Mouse (Mus musculus): ENCODE measurements around the gene Rap2c. TPM values are rescaled to one million over a fixed set of nuclear protein-coding genes. Genes with fewer than 3 reads are reported as not detected.

Rap2c gene
- total and polyA plus RNA-seq, 2 experiments = 3.6 to 16.3 TPM

GRCm38 (mm10) chrX:51058741-51059140, 40.9 kb upstream of the Rap2c start:
- 40% methylated on average over 4 of the region's 4 CpGs for WGBS
- no peaks in the 10 kb centered on the region for H3K36me3 ChIP-seq (ENCODE audit: control insufficient read depth, insufficient read depth, low read length)
- H3K9ac ChIP-seq (ENCODE audit: low read depth, low read length) = no peak overlapping the region
- no peaks in the 10 kb centered on the region for H3K79me2 ChIP-seq (ENCODE audit: control insufficient read depth, insufficient read depth, low read length)
- H3K4me1 ChIP-seq (ENCODE audit: control insufficient read depth, insufficient read depth, low read length) = peaks cover 13% of the 10 kb centered on the region
- peak; percentile 85 for DNase-seq (ENCODE audit: extremely low read depth, low read depth, low spot score)
- no peaks in the 10 kb centered on the region for H3K27me3 ChIP-seq (ENCODE audit: control insufficient read depth, insufficient read depth, low read length)
- no peak overlapping the region; the same call in 1 of the 2 replicates for H3K27ac ChIP-seq (replicated peaks; ENCODE audit: insufficient read depth, low read depth, low read length)
- TF ChIP-seq POLR2A (IDR thresholded peaks at IDR 0.05; ENCODE audit: extremely low read depth, insufficient read depth, low read length) (no peak), CTCF (IDR thresholded peaks at IDR 0.05; ENCODE audit: low read depth, low read length) (no peak)
- H3K4me3 ChIP-seq (ENCODE audit: insufficient read depth, low read depth, low read length) = no peak overlapping the region

DNA sequence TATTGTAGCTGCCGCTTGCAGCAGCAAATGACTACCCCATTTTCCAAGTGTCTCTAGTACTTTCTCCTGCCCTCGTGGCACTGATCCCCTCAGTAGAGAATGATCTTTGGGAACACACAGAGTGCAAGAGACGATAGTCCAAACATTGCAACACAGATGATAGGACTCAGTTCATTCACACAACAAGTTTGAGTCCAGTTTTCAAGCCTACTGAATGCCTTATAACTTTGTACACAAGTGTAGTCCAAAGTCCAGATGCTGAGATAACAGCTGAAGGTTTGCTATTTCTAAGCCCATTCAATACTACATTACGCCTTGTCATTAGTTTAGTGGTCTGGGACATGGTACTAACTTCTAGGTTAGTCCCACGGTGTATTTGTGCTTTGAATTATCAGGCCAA, 40.5 kb upstream of the Rap2c start:
- H3K4me1 ChIP-seq (ENCODE audit: control insufficient read depth, insufficient read depth, low read length) = peaks cover 13% of the 10 kb centered on the region
- TF ChIP-seq POLR2A (IDR thresholded peaks at IDR 0.05; ENCODE audit: extremely low read depth, insufficient read depth, low read length) = no peak
- no peak for TF ChIP-seq CTCF (IDR thresholded peaks at IDR 0.05; ENCODE audit: low read depth, low read length)
- H3K27ac ChIP-seq (replicated peaks; ENCODE audit: insufficient read depth, low read depth, low read length) = peak overlapping the region; percentile 8
- no peak overlapping the region for H3K4me3 ChIP-seq (ENCODE audit: insufficient read depth, low read depth, low read length)
- peak; percentile 92 for DNase-seq (ENCODE audit: extremely low read depth, low read depth, low spot score)
- H3K27me3 ChIP-seq (ENCODE audit: control insufficient read depth, insufficient read depth, low read length) = no peaks in the 10 kb centered on the region
- 29% methylated on average over 5 of the region's 5 CpGs for WGBS
- H3K9ac ChIP-seq (ENCODE audit: low read depth, low read length) = no peak overlapping the region
- H3K79me2 ChIP-seq (ENCODE audit: control insufficient read depth, insufficient read depth, low read length) = no peaks in the 10 kb centered on the region
- H3K36me3 ChIP-seq (ENCODE audit: control insufficient read depth, insufficient read depth, low read length) = no peaks in the 10 kb centered on the region

DNA sequence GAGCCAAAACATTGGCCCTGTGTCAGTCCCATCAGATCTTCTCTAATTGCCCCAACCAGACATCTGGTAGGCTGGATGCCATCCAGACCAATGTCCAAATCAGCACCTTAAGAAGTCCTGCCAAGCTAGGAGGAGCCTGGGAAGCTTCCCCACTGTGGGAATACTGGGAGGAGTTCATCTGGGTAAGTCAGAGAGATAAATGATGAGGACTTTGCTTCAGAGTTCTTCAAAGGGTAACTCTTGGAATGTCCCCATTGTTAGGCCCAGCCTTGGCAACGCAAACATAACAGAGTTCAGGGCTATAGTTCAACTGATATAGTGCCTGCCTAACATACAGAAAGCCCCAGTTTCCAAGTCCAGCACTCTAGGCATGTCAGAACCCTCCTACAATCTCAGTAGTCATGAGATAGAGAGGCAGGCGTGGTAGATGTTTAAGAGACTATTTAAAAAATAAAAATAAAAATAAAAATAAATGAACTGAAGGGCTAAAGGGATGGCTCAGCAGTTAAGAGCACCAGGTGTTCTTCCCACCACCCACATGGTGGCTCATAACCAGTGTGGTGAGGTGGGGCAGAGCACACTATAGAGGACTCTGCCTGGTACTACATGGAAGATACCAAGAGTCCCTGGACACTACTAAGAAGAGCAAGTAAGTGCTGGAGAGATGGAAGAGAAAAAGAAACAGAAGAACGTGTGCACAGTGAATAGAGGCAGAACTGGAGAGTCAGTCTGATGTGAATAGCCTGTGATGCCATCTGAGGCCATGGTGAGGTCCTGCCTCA, 34.1 kb upstream of the Rap2c start:
- H3K27ac ChIP-seq (replicated peaks; ENCODE audit: insufficient read depth, low read depth, low read length) = no peak overlapping the region
- peaks cover 3% of the 10 kb centered on the region for H3K4me1 ChIP-seq (ENCODE audit: control insufficient read depth, insufficient read depth, low read length)
- DNase-seq (ENCODE audit: extremely low read depth, low read depth, low spot score) = peak; percentile 68
- H3K27me3 ChIP-seq (ENCODE audit: control insufficient read depth, insufficient read depth, low read length) = no peaks in the 10 kb centered on the region
- H3K36me3 ChIP-seq (ENCODE audit: control insufficient read depth, insufficient read depth, low read length) = no peaks in the 10 kb centered on the region
- no peak overlapping the region for H3K9ac ChIP-seq (ENCODE audit: low read depth, low read length)
- H3K79me2 ChIP-seq (ENCODE audit: control insufficient read depth, insufficient read depth, low read length) = no peaks in the 10 kb centered on the region
- TF ChIP-seq POLR2A (IDR thresholded peaks at IDR 0.05; ENCODE audit: extremely low read depth, insufficient read depth, low read length) (no peak), CTCF (IDR thresholded peaks at IDR 0.05; ENCODE audit: low read depth, low read length) (no peak)
- 67% methylated on average over 3 of the region's 3 CpGs for WGBS
- no peak overlapping the region for H3K4me3 ChIP-seq (ENCODE audit: insufficient read depth, low read depth, low read length)

DNA sequence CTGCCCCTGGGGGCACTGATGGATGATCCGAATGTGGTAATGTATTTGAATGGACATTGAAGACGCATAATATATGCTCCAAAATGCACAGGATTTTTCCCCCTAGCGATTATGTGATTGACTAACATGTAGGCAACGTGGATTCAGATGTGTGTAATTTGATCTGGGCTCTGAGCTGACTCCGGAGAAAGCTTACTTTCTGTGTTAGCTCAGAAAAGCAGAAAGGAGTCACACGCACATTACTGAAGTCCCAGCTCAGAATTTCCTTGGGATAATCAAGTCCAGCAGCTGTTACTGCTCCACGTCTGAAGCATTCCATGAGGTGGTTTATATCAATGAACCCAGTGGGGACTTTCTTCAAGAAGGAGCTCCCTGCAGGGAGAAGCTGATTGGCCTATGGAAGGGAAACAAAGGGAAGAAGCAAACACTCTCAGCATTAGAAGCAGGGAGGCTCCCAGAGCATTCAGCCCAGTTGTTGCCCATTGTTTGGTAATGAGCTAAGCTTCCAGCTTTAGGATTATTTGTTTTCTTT, 17.9 kb upstream of the Rap2c start:
- no peaks in the 10 kb centered on the region for H3K36me3 ChIP-seq (ENCODE audit: control insufficient read depth, insufficient read depth, low read length)
- no peak for DNase-seq (ENCODE audit: extremely low read depth, low read depth, low spot score)
- H3K79me2 ChIP-seq (ENCODE audit: control insufficient read depth, insufficient read depth, low read length) = no peaks in the 10 kb centered on the region
- H3K4me1 ChIP-seq (ENCODE audit: control insufficient read depth, insufficient read depth, low read length) = no peaks in the 10 kb centered on the region
- H3K27ac ChIP-seq (replicated peaks; ENCODE audit: insufficient read depth, low read depth, low read length) = no peak overlapping the region
- TF ChIP-seq POLR2A (IDR thresholded peaks at IDR 0.05; ENCODE audit: extremely low read depth, insufficient read depth, low read length) (no peak), CTCF (IDR thresholded peaks at IDR 0.05; ENCODE audit: low read depth, low read length) (no peak)
- H3K9ac ChIP-seq (ENCODE audit: low read depth, low read length) = no peak overlapping the region
- H3K27me3 ChIP-seq (ENCODE audit: control insufficient read depth, insufficient read depth, low read length) = no peaks in the 10 kb centered on the region
- WGBS = 58% methylated on average over 7 of the region's 7 CpGs
- no peak overlapping the region for H3K4me3 ChIP-seq (ENCODE audit: insufficient read depth, low read depth, low read length)

GRCm38 (mm10) chrX:51019884-51020283, 2.1 kb upstream of the Rap2c start:
- DNase-seq (ENCODE audit: extremely low read depth, low read depth, low spot score) = peak; percentile 80
- TF ChIP-seq CTCF (IDR thresholded peaks at IDR 0.05; ENCODE audit: low read depth, low read length) (peak; percentile 78), POLR2A (IDR thresholded peaks at IDR 0.05; ENCODE audit: extremely low read depth, insufficient read depth, low read length) (no peak)
- H3K79me2 ChIP-seq (ENCODE audit: control insufficient read depth, insufficient read depth, low read length) = no peaks in the 10 kb centered on the region; the same call in 1 of the 2 replicates
- no peaks in the 10 kb centered on the region for H3K27me3 ChIP-seq (ENCODE audit: control insufficient read depth, insufficient read depth, low read length)
- H3K4me3 ChIP-seq (ENCODE audit: insufficient read depth, low read depth, low read length) = peak overlapping the region; percentile 32; the same call in 1 of the 2 replicates
- H3K36me3 ChIP-seq (ENCODE audit: control insufficient read depth, insufficient read depth, low read length) = 0 out of 2 replicates have a peak, but pooled peaks cover under 1% of the 10 kb centered on the region
- H3K27ac ChIP-seq (replicated peaks; ENCODE audit: insufficient read depth, low read depth, low read length) = no peak overlapping the region
- 11% methylated on average over 2 of the region's 2 CpGs for WGBS
- peaks cover 6% of the 10 kb centered on the region for H3K4me1 ChIP-seq (ENCODE audit: control insufficient read depth, insufficient read depth, low read length)
- H3K9ac ChIP-seq (ENCODE audit: low read depth, low read length) = no peak overlapping the region

GRCm38 (mm10) chrX:51018786-51019179, 965 bp upstream of the Rap2c start:
- no peaks in the 10 kb centered on the region; the same call in 1 of the 2 replicates for H3K79me2 ChIP-seq (ENCODE audit: control insufficient read depth, insufficient read depth, low read length)
- peak overlapping the region; percentile 68 for H3K4me3 ChIP-seq (ENCODE audit: insufficient read depth, low read depth, low read length)
- H3K27ac ChIP-seq (replicated peaks; ENCODE audit: insufficient read depth, low read depth, low read length) = peak overlapping the region; percentile 92
- peak; percentile 74 for DNase-seq (ENCODE audit: extremely low read depth, low read depth, low spot score)
- H3K4me1 ChIP-seq (ENCODE audit: control insufficient read depth, insufficient read depth, low read length) = peaks cover 6% of the 10 kb centered on the region
- H3K9ac ChIP-seq (ENCODE audit: low read depth, low read length) = peak overlapping the region; percentile 76
- H3K36me3 ChIP-seq (ENCODE audit: control insufficient read depth, insufficient read depth, low read length) = peaks cover 4% of the 10 kb centered on the region
- WGBS = under 1% methylated on average over 28 of the region's 32 CpGs
- TF ChIP-seq CTCF (IDR thresholded peaks at IDR 0.05; ENCODE audit: low read depth, low read length) (no peak), POLR2A (IDR thresholded peaks at IDR 0.05; ENCODE audit: extremely low read depth, insufficient read depth, low read length) (no peak)
- H3K27me3 ChIP-seq (ENCODE audit: control insufficient read depth, insufficient read depth, low read length) = no peaks in the 10 kb centered on the region
